Mouse (Mus musculus) myocyte (in vitro differentiated cells): ENCODE measurements around the gene Mrpl4.

ENCODE experiments used
- CEBPB ChIP-seq: IDR thresholded peaks from 2 replicates; pipeline ENCODE4 v1.6.1; 2011; ENCODE audit warnings: mild to moderate bottlenecking, moderate library complexity; ENCODE audit not compliant: poor library complexity, insufficient read depth, severe bottlenecking
- E2F4 ChIP-seq: IDR thresholded peaks from one replicate; pipeline ENCODE4 v1.6.1; 2011; ENCODE audit warnings: mild to moderate bottlenecking, control low read depth, moderate library complexity; ENCODE audit not compliant: insufficient read depth
- MAX ChIP-seq: IDR thresholded peaks from one replicate; pipeline ENCODE4 v1.6.1; 2011; ENCODE audit warnings: low read depth, mild to moderate bottlenecking, control low read depth
- MYOD1 ChIP-seq, 3 experiments: IDR thresholded peaks; one replicate each; pipeline ENCODE4 v1.6.1; 2011; ENCODE audit warnings: control low read depth in 2 of 3, low read depth in 2 of 3, mild to moderate bottlenecking in 2 of 3, moderate library complexity in 1 of 3; ENCODE audit not compliant: insufficient read length in 2 of 3, control insufficient read depth in 1 of 3
- MYOG ChIP-seq, 3 experiments: IDR thresholded peaks; one replicate each; pipeline ENCODE4 v1.6.1; 2011; ENCODE audit warnings: control low read depth in 2 of 3, low read depth in 2 of 3, mild to moderate bottlenecking in 2 of 3; ENCODE audit not compliant: insufficient read length in 2 of 3, control insufficient read depth in 1 of 3, insufficient read depth in 1 of 3
- POLR2A ChIP-seq: IDR thresholded peaks from one replicate; pipeline ENCODE4 v1.6.1; 2011; ENCODE audit warnings: low read depth, mild to moderate bottlenecking, control low read depth, moderate library complexity; ENCODE audit not compliant: insufficient read length
- POLR2AphosphoS2 ChIP-seq: IDR thresholded peaks from one replicate; pipeline ENCODE4 v1.6.1; 2011; ENCODE audit warnings: low read depth, control low read depth; ENCODE audit not compliant: insufficient read length
- SRF ChIP-seq: IDR thresholded peaks from one replicate; pipeline ENCODE4 v1.6.1; 2011; ENCODE audit warnings: low read depth; ENCODE audit not compliant: control insufficient read depth, insufficient read length
- TCF12 ChIP-seq: IDR thresholded peaks from one replicate; pipeline ENCODE4 v1.6.1; 2011; ENCODE audit warnings: mild to moderate bottlenecking, control low read depth; ENCODE audit not compliant: poor library complexity, insufficient read depth, severe bottlenecking
- TCF3 ChIP-seq: IDR thresholded peaks from one replicate; pipeline ENCODE4 v1.6.1; 2011; ENCODE audit warnings: low read depth, control low read depth; ENCODE audit not compliant: insufficient read length
- USF1 ChIP-seq: IDR thresholded peaks from one replicate; pipeline ENCODE4 v1.6.1; 2011; ENCODE audit warnings: low read depth, mild to moderate bottlenecking, control low read depth, moderate library complexity

GRCm38 (mm10) chr9:20966747-20967146 is 35.8 kb upstream of the Mrpl4 start:
- TF ChIP-seq CEBPB: no peak
- no peak for TF ChIP-seq SRF
- no peak for TF ChIP-seq POLR2AphosphoS2
- no peak for TF ChIP-seq MAX
- no peak for TF ChIP-seq POLR2A
- no peak for TF ChIP-seq TCF12
- no peak for TF ChIP-seq USF1
- no peak for TF ChIP-seq MYOG (IDR thresholded peaks at IDR 0.05; ENCODE audit: control insufficient read depth in 1 of 3, insufficient read depth in 1 of 3, insufficient read length in 2 of 3, low read depth in 2 of 3)
- no peak for TF ChIP-seq E2F4
- TF ChIP-seq MYOD1 (IDR thresholded peaks at IDR 0.05; ENCODE audit: control insufficient read depth in 1 of 3, insufficient read length in 2 of 3, low read depth in 2 of 3): no peak
- no peak for TF ChIP-seq TCF3
